Mouse (Mus musculus) midbrain, embryonic 10.5 days (tissue): ENCODE measurements around the gene Rasa3. TPM values are rescaled to one million over a fixed set of nuclear protein-coding genes. Genes with fewer than 3 reads are reported as not detected.

ENCODE experiments used
- DNase-seq: peaks from one replicate; pipeline ENCODE4 v3.0.0-alpha.2; 2017; ENCODE audit warnings: low spot score
- H3K27ac ChIP-seq: fragments of 300-500 bp; sonication (generic); replicated peaks from 2 replicates; pipeline ENCODE4 v1.5.1; 2016; ENCODE audit warnings: mild to moderate bottlenecking
- H3K27me3 ChIP-seq: fragments of 300-500 bp; sonication (generic); 2 replicates; pipeline ENCODE4 v1.6.1; 2016; ENCODE audit warnings: low read depth, mild to moderate bottlenecking; ENCODE audit not compliant: poor library complexity, severe bottlenecking
- H3K36me3 ChIP-seq: fragments of 300-500 bp; sonication (generic); 2 replicates; pipeline ENCODE4 v1.6.1; 2016; ENCODE audit warnings: mild to moderate bottlenecking, moderate library complexity
- H3K4me1 ChIP-seq: fragments of 300-500 bp; sonication (generic); 2 replicates; pipeline ENCODE4 v1.6.1; 2016
- H3K4me3 ChIP-seq: fragments of 300-500 bp; sonication (generic); 2 replicates; pipeline ENCODE4 v1.5.1; 2016; ENCODE audit warnings: mild to moderate bottlenecking, moderate library complexity
- H3K9me3 ChIP-seq: fragments of 300-500 bp; sonication (generic); replicated peaks from 2 replicates; pipeline ENCODE4 v1.6.1; 2016; ENCODE audit warnings: mild to moderate bottlenecking
- WGBS: fragments of 180-500 bp; shearing (Covaris S2); methylation state at CpG from one replicate; pipeline ENCODE4 v1.1.7; 2016; 5-methylcytosine and 5-hydroxymethylcytosine counted together
- polyA plus RNA-seq: library from polyadenylated mRNA; unstranded; fragments of >200 nt; fragmentation: Nextera tagmentation; extraction: Ambion mirVana; gene quantifications from 2 replicates; pipeline ENCODE4 v1.2.1, GENCODE M21; 2016

The Rasa3 gene
- polyA plus RNA-seq, 1 experiment from 2014 or later, result 27.4 TPM

GRCm38 (mm10) chr8:13696157-13696556 lies 18.8 kb upstream of the Rasa3 start:
- no peak for DNase-seq
- 76% methylated on average over 4 of the region's 4 CpGs for WGBS
- peak overlapping the region; percentile 65 for H3K27ac ChIP-seq

GRCm38 (mm10) chr8:13695203-13695867 lies 17.9 kb upstream of the Rasa3 start:
- Histone ChIP-seq H3K9me3 (no peaks in the 10 kb centered on the region), H3K36me3 (no peaks in the 10 kb centered on the region), H3K27ac (no peak overlapping the region), H3K4me3 (no peak overlapping the region), H3K4me1 (peaks cover 33% of the 10 kb centered on the region), H3K27me3 (no peaks in the 10 kb centered on the region)
- WGBS, result 92% methylated on average over 10 of the region's 10 CpGs
- DNase-seq, result no peak

More at GRCm38 (mm10) chr8:13696157-13696556, 18.8 kb upstream of the Rasa3 start:
- Histone ChIP-seq H3K27me3 (no peaks in the 10 kb centered on the region), H3K9me3 (no peaks in the 10 kb centered on the region), H3K36me3 (no peaks in the 10 kb centered on the region), H3K4me3 (no peak overlapping the region), H3K4me1 (peaks cover 33% of the 10 kb centered on the region)

- H3K4me3 ChIP-seq, result no peak overlapping the region
- 79% methylated on average over 12 of the region's 12 CpGs for WGBS
- H3K27ac ChIP-seq, result no peak overlapping the region
- H3K4me1 ChIP-seq, result peaks cover 33% of the 10 kb centered on the region
- no peaks in the 10 kb centered on the region for H3K9me3 ChIP-seq
- no peaks in the 10 kb centered on the region for H3K27me3 ChIP-seq
- H3K36me3 ChIP-seq, result no peaks in the 10 kb centered on the region
- no peak for DNase-seq
These were observed 17.3 kb upstream of the Rasa3 start for GRCm38 (mm10) chr8:13694735-13695134.

GRCm38 (mm10) chr8:13692302-13693066 lies 15.1 kb upstream of the Rasa3 start:
- Histone ChIP-seq H3K27me3 (no peaks in the 10 kb centered on the region), H3K9me3 (0 out of 2 replicates have a peak, but pooled peaks cover 3% of the 10 kb centered on the region), H3K4me3 (no peak overlapping the region), H3K4me1 (peaks cover 39% of the 10 kb centered on the region), H3K36me3 (no peaks in the 10 kb centered on the region), H3K27ac (peak overlapping the region; percentile 34; the same call in 1 of the 2 replicates)
- DNase-seq, result no peak
- WGBS, result 56% methylated on average over 10 of the region's 10 CpGs

GRCm38 (mm10) chr8:13689331-13689730 lies 11.9 kb upstream of the Rasa3 start:
- Histone ChIP-seq H3K27ac (no peak overlapping the region), H3K9me3 (0 out of 2 replicates have a peak, but pooled peaks cover 3% of the 10 kb centered on the region), H3K4me1 (peaks cover 16% of the 10 kb centered on the region), H3K4me3 (no peak overlapping the region), H3K36me3 (no peaks in the 10 kb centered on the region), H3K27me3 (no peaks in the 10 kb centered on the region)
- DNase-seq, result no peak
- 86% methylated on average over 5 of the region's 5 CpGs for WGBS

- 0 out of 2 replicates have a peak, but pooled peaks cover 3% of the 10 kb centered on the region for H3K9me3 ChIP-seq
- peak overlapping the region; percentile 70 for H3K27ac ChIP-seq
- no peak for DNase-seq
- no peaks in the 10 kb centered on the region for H3K27me3 ChIP-seq
- no peaks in the 10 kb centered on the region for H3K36me3 ChIP-seq
- H3K4me3 ChIP-seq, result no peak overlapping the region
- 63% methylated on average over 6 of the region's 6 CpGs for WGBS
- H3K4me1 ChIP-seq, result peaks cover 16% of the 10 kb centered on the region
These were observed 11.1 kb upstream of the Rasa3 start for GRCm38 (mm10) chr8:13688461-13688860.

- no peak for DNase-seq
- H3K4me1 ChIP-seq, result peaks cover 16% of the 10 kb centered on the region
- no peaks in the 10 kb centered on the region for H3K36me3 ChIP-seq
- H3K27me3 ChIP-seq, result no peaks in the 10 kb centered on the region
- WGBS, result 78% methylated on average over 4 of the region's 4 CpGs
- peak overlapping the region; percentile 70 for H3K27ac ChIP-seq
- no peak overlapping the region for H3K4me3 ChIP-seq
- H3K9me3 ChIP-seq, result 0 out of 2 replicates have a peak, but pooled peaks cover 3% of the 10 kb centered on the region
These were observed 10.5 kb upstream of the Rasa3 start for GRCm38 (mm10) chr8:13687941-13688340.

GRCm38 (mm10) chr8:13687101-13687717 lies 9.8 kb upstream of the Rasa3 start:
- Histone ChIP-seq H3K27ac (no peak overlapping the region), H3K4me1 (peaks cover 8% of the 10 kb centered on the region), H3K36me3 (no peaks in the 10 kb centered on the region), H3K4me3 (no peak overlapping the region), H3K27me3 (no peaks in the 10 kb centered on the region), H3K9me3 (0 out of 2 replicates have a peak, but pooled peaks cover 3% of the 10 kb centered on the region)
- 96% methylated on average over 8 of the region's 8 CpGs for WGBS
- no peak for DNase-seq

GRCm38 (mm10) chr8:13686426-13686825 lies 9.0 kb upstream of the Rasa3 start:
- 84% methylated on average over 7 of the region's 7 CpGs for WGBS

GRCm38 (mm10) chr8:13685674-13686314 lies 8.4 kb upstream of the Rasa3 start:
- Histone ChIP-seq H3K27ac (no peak overlapping the region), H3K36me3 (no peaks in the 10 kb centered on the region), H3K9me3 (0 out of 2 replicates have a peak, but pooled peaks cover 3% of the 10 kb centered on the region), H3K4me1 (peaks cover 7% of the 10 kb centered on the region), H3K27me3 (no peaks in the 10 kb centered on the region), H3K4me3 (no peak overlapping the region)
- 91% methylated on average over 16 of the region's 16 CpGs for WGBS
- no peak for DNase-seq

More at GRCm38 (mm10) chr8:13686426-13686825, 9.0 kb upstream of the Rasa3 start:
- DNase-seq, result no peak
- H3K4me3 ChIP-seq, result no peak overlapping the region
- H3K4me1 ChIP-seq, result peaks cover 7% of the 10 kb centered on the region
- H3K27me3 ChIP-seq, result no peaks in the 10 kb centered on the region
- peak overlapping the region; percentile 39; the same call in 1 of the 2 replicates for H3K27ac ChIP-seq
- no peaks in the 10 kb centered on the region for H3K36me3 ChIP-seq
- H3K9me3 ChIP-seq, result 0 out of 2 replicates have a peak, but pooled peaks cover 3% of the 10 kb centered on the region

GRCm38 (mm10) chr8:13684131-13684530 lies 6.7 kb upstream of the Rasa3 start:
- Histone ChIP-seq H3K36me3 (no peaks in the 10 kb centered on the region), H3K9me3 (0 out of 2 replicates have a peak, but pooled peaks cover 3% of the 10 kb centered on the region), H3K27me3 (peaks cover 16% of the 10 kb centered on the region), H3K4me3 (no peak overlapping the region), H3K27ac (no peak overlapping the region), H3K4me1 (peaks cover 7% of the 10 kb centered on the region)
- WGBS, result 78% methylated on average over 7 of the region's 7 CpGs
- DNase-seq, result no peak

GRCm38 (mm10) chr8:13678182-13678581 lies 779 bp upstream of the Rasa3 start:
- Histone ChIP-seq H3K4me3 (peak overlapping the region; percentile 81), H3K4me1 (peaks cover 32% of the 10 kb centered on the region), H3K27ac (0 out of 2 replicates have a peak overlapping the region, but pooled peaks have one; percentile 89), H3K27me3 (peaks cover 27% of the 10 kb centered on the region), H3K36me3 (no peaks in the 10 kb centered on the region), H3K9me3 (no peaks in the 10 kb centered on the region)
- no peak for DNase-seq
- 51% methylated on average over 8 of the region's 8 CpGs for WGBS
